Mouse (Mus musculus) erythroblast, embryonic 14.5 days (primary cell): ENCODE results near the gene Fam102b.

Experiments
- GATA1 ChIP-seq: IDR thresholded peaks from 2 replicates; pipeline ENCODE4 v1.6.1; 2012; ENCODE audit warnings: low read length, inconsistent platforms, mixed read lengths
- TAL1 ChIP-seq: IDR thresholded peaks from 3 replicates; pipeline ENCODE4 v1.6.1; 2012; ENCODE audit warnings: low read length, inconsistent platforms, mixed read lengths

DNA sequence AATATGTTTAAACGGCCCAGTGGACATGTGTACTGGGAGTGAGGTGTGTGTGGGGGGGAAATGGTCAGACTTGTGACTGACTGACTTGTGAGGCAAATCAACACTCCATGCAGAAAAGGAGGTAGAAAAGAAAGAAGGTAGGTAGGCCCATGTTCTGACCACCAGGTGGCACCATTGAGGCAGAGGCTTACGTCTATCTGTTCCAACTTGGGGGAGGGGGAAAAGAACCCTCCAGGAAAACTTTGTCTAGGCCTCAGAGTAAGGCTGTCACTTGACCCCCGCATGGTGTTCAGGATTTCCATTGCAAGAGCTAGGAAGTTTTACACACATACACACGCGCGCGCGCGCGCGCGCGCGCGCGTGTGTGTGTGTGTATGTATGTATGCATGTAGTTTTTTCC is 1.8 kb downstream of the Fam102b start:
- no peak for TF ChIP-seq TAL1
- TF ChIP-seq GATA1, result no peak
